Mouse (Mus musculus) heart, embryonic 11.5 days (tissue): ENCODE results near the gene Zbtb20. TPM values are rescaled to one million over a fixed set of nuclear protein-coding genes. Genes with fewer than 3 reads are reported as not detected.

Experiments
- ATAC-seq: fragments of 200-750 bp; cut with Nextera tagmentation; replicated peaks from 2 replicates; pipeline ENCODE4 v1.8.0; 2017; ENCODE audit warnings: moderate library complexity; ENCODE audit not compliant: insufficient number of reproducible peaks, low FRiP score, low TSS enrichment
- H3K27ac ChIP-seq: fragments of 300-500 bp; sonication (generic); 2 replicates; pipeline ENCODE4 v1.5.1; 2014; ENCODE audit warnings: mild to moderate bottlenecking, low read depth, low read length
- H3K27me3 ChIP-seq: fragments of 300-500 bp; sonication (generic); 2 replicates; pipeline ENCODE4 v1.6.1; 2014; ENCODE audit warnings: mild to moderate bottlenecking, low read length, mixed read lengths; ENCODE audit not compliant: control insufficient read depth, insufficient read depth
- H3K36me3 ChIP-seq: fragments of 300-500 bp; sonication (generic); 2 replicates; pipeline ENCODE4 v1.6.1; 2014; ENCODE audit warnings: mild to moderate bottlenecking, low read length, moderate library complexity, mixed read lengths; ENCODE audit not compliant: control insufficient read depth, insufficient read depth
- H3K4me1 ChIP-seq: fragments of 300-500 bp; sonication (generic); 2 replicates; pipeline ENCODE4 v1.6.1; 2014; ENCODE audit warnings: low read length; ENCODE audit not compliant: control insufficient read depth, insufficient read depth
- H3K4me2 ChIP-seq: fragments of 300-500 bp; sonication (generic); 2 replicates; pipeline ENCODE4 v1.6.1; 2014; ENCODE audit warnings: mild to moderate bottlenecking, moderate library complexity
- H3K4me3 ChIP-seq: fragments of 300-500 bp; sonication (generic); 2 replicates; pipeline ENCODE4 v1.5.1; 2014; ENCODE audit warnings: low read depth, low read length
- H3K9ac ChIP-seq: fragments of 300-500 bp; sonication (generic); 2 replicates; pipeline ENCODE4 v1.6.1; 2014; ENCODE audit warnings: mild to moderate bottlenecking, low read depth, low read length, moderate library complexity
- H3K9me3 ChIP-seq: fragments of 300-500 bp; sonication (generic); replicated peaks from 2 replicates; pipeline ENCODE4 v1.6.1; 2016; ENCODE audit warnings: low read length; ENCODE audit not compliant: control insufficient read depth
- WGBS: fragments of 180-500 bp; shearing (Covaris S2); extraction: QIAGEN DNeasy Blood & Tissue Kit; methylation state at CpG from one replicate; pipeline ENCODE4 v1.1.7; 2014; ENCODE audit not compliant: insufficient replicate concordance; 5-methylcytosine and 5-hydroxymethylcytosine counted together
- polyA plus RNA-seq: library from polyadenylated mRNA; unstranded; fragments of >200 nt; fragmentation: Nextera tagmentation; extraction: Ambion mirVana; gene quantifications from 2 replicates; pipeline ENCODE4 v1.2.1, GENCODE M21; 2014

The Zbtb20 gene
- polyA plus RNA-seq, 1 experiment from 2014 or later: 39.0 TPM

DNA sequence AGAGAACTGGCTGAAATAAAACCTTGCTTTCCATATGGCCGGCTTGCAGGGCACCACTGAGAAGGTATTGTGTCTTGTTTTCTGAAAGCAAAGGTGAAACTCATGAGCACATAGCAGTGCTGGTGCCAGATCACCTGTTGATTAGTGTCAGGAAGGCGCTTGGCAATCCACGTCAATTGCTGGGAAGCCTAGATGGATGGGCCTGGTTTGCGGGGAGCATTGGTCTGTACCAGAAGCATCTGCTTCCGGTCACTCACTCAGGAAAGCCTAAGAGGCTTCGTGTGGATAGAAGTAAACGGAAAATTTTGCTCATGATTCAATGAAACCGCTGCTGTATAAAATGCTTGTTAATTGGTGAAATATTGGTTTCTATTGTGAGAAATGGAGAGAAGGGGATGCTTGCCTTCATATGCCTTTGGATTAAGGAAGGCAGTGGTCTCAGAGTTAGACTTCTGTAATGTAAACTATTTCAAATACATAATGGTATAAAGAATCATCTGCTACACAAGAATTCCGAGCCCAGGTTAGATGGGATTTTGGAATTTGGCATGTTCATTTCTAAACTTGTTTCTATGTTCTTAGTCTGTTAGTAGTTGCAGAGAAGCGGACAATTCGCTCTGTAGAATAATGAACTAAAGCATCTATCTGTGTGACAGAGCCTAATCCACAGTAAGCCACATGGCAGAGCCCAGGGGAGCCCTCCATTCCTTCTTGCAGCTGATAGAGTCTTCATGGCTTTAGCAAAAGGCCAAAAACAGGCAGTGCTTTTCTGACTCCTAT lies 521.4 kb downstream of the Zbtb20 start:
- Histone ChIP-seq H3K36me3 (no peaks in the 10 kb centered on the region), H3K4me1 (peaks cover 6% of the 10 kb centered on the region), H3K27me3 (no peaks in the 10 kb centered on the region), H3K9me3 (no peaks in the 10 kb centered on the region), H3K4me2 (no peak overlapping the region), H3K9ac (no peak overlapping the region), H3K27ac (no peak overlapping the region), H3K4me3 (no peak overlapping the region)
- ATAC-seq: no peak
- 85% methylated on average over 11 of the region's 11 CpGs for WGBS

- 79% methylated on average over 3 of the region's 3 CpGs for WGBS
- ATAC-seq: no peak
Observed at GRCm38 (mm10) chr16:43397629-43398323, 522.1 kb downstream of the Zbtb20 start.

GRCm38 (mm10) chr16:43399428-43399827 lies 523.7 kb downstream of the Zbtb20 start:
- no peaks in the 10 kb centered on the region for H3K36me3 ChIP-seq
- no peak overlapping the region for H3K4me2 ChIP-seq
- no peaks in the 10 kb centered on the region for H3K4me1 ChIP-seq
- H3K9ac ChIP-seq: no peak overlapping the region
- H3K27ac ChIP-seq: no peak overlapping the region
- H3K9me3 ChIP-seq: no peaks in the 10 kb centered on the region
- H3K4me3 ChIP-seq: no peak overlapping the region
- ATAC-seq: no peak
- no peaks in the 10 kb centered on the region for H3K27me3 ChIP-seq

More at GRCm38 (mm10) chr16:43397629-43398323, 522.1 kb downstream of the Zbtb20 start:
- Histone ChIP-seq H3K27me3 (no peaks in the 10 kb centered on the region), H3K36me3 (no peaks in the 10 kb centered on the region), H3K9ac (no peak overlapping the region), H3K4me3 (no peak overlapping the region), H3K4me1 (peaks cover 6% of the 10 kb centered on the region), H3K9me3 (no peaks in the 10 kb centered on the region), H3K27ac (no peak overlapping the region), H3K4me2 (no peak overlapping the region)

- Histone ChIP-seq H3K27me3 (no peaks in the 10 kb centered on the region), H3K36me3 (no peaks in the 10 kb centered on the region), H3K27ac (no peak overlapping the region), H3K4me3 (no peak overlapping the region), H3K9me3 (no peaks in the 10 kb centered on the region), H3K4me1 (no peaks in the 10 kb centered on the region), H3K9ac (no peak overlapping the region), H3K4me2 (no peak overlapping the region)
- ATAC-seq: no peak
Observed at GRCm38 (mm10) chr16:43400046-43400445, 524.4 kb downstream of the Zbtb20 start.

GRCm38 (mm10) chr16:43400949-43401348 lies 525.3 kb downstream of the Zbtb20 start:
- Histone ChIP-seq H3K9ac (no peak overlapping the region), H3K9me3 (no peaks in the 10 kb centered on the region), H3K27me3 (no peaks in the 10 kb centered on the region), H3K36me3 (no peaks in the 10 kb centered on the region), H3K27ac (no peak overlapping the region), H3K4me1 (no peaks in the 10 kb centered on the region), H3K4me3 (no peak overlapping the region), H3K4me2 (no peak overlapping the region)
- ATAC-seq: no peak
- 81% methylated on average over 2 of the region's 2 CpGs for WGBS

GRCm38 (mm10) chr16:43402888-43403287 lies 527.2 kb downstream of the Zbtb20 start:
- no peak overlapping the region for H3K27ac ChIP-seq
- no peak overlapping the region for H3K9ac ChIP-seq
- peaks cover 5% of the 10 kb centered on the region for H3K4me1 ChIP-seq
- H3K4me3 ChIP-seq: no peak overlapping the region
- no peak overlapping the region for H3K4me2 ChIP-seq
- WGBS: 63% methylated on average over 4 of the region's 4 CpGs
- no peaks in the 10 kb centered on the region for H3K9me3 ChIP-seq
- H3K36me3 ChIP-seq: no peaks in the 10 kb centered on the region
- no peaks in the 10 kb centered on the region for H3K27me3 ChIP-seq
- ATAC-seq: no peak

- Histone ChIP-seq H3K4me3 (no peak overlapping the region), H3K9ac (no peak overlapping the region), H3K27me3 (no peaks in the 10 kb centered on the region), H3K27ac (no peak overlapping the region), H3K36me3 (no peaks in the 10 kb centered on the region), H3K9me3 (no peaks in the 10 kb centered on the region), H3K4me1 (peaks cover 5% of the 10 kb centered on the region), H3K4me2 (no peak overlapping the region)
- no peak for ATAC-seq
- WGBS: 80% methylated on average over 3 of the region's 3 CpGs
Observed at GRCm38 (mm10) chr16:43405089-43405488, 529.4 kb downstream of the Zbtb20 start.

DNA sequence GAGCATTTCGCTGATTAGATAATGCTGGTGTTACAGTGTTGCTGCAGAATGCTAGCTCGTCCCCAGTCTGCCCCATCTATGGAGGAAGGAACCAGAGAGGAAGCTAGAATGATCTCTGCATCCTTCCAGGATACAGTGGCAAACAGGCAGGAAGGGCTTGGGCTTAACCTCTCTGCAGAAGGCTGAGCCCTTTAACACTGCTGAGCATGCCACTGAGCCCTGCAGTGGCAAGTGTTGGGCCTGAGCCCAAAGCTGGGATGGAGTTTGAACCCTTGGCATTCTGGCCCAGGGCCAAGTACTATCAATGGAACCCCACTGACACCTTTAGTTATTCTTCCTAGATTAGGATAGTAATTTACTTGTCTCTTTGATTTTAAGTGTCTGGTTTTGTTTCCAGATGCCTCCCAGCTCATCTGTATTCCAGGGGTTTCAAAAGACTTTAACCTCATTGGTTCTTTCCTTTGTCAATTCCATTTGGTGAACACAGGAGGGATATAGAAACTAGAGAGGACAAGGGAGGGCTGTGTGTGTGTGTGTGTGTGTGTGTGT lies 532.0 kb downstream of the Zbtb20 start:
- no peak overlapping the region for H3K4me3 ChIP-seq
- no peak overlapping the region for H3K4me2 ChIP-seq
- no peaks in the 10 kb centered on the region for H3K9me3 ChIP-seq
- no peaks in the 10 kb centered on the region for H3K36me3 ChIP-seq
- H3K4me1 ChIP-seq: peaks cover 5% of the 10 kb centered on the region
- H3K9ac ChIP-seq: no peak overlapping the region
- no peaks in the 10 kb centered on the region for H3K27me3 ChIP-seq
- H3K27ac ChIP-seq: no peak overlapping the region
- ATAC-seq: peak; percentile 31; the same call in 1 of the 2 replicates
- WGBS: 29% methylated on average over 2 of the region's 2 CpGs
